Mouse (Mus musculus): Measurements from ENCODE around the gene Tnnt1. TPM values are rescaled to one million over a fixed set of nuclear protein-coding genes. Genes with fewer than 3 reads are reported as not detected.
A peak's percentile ranks its signal among the peaks of the same experiment; 100 is the strongest.

Gene Tnnt1
- polyA plus RNA-seq, 1 experiment from 2014 or later, result 3.6 TPM

DNA sequence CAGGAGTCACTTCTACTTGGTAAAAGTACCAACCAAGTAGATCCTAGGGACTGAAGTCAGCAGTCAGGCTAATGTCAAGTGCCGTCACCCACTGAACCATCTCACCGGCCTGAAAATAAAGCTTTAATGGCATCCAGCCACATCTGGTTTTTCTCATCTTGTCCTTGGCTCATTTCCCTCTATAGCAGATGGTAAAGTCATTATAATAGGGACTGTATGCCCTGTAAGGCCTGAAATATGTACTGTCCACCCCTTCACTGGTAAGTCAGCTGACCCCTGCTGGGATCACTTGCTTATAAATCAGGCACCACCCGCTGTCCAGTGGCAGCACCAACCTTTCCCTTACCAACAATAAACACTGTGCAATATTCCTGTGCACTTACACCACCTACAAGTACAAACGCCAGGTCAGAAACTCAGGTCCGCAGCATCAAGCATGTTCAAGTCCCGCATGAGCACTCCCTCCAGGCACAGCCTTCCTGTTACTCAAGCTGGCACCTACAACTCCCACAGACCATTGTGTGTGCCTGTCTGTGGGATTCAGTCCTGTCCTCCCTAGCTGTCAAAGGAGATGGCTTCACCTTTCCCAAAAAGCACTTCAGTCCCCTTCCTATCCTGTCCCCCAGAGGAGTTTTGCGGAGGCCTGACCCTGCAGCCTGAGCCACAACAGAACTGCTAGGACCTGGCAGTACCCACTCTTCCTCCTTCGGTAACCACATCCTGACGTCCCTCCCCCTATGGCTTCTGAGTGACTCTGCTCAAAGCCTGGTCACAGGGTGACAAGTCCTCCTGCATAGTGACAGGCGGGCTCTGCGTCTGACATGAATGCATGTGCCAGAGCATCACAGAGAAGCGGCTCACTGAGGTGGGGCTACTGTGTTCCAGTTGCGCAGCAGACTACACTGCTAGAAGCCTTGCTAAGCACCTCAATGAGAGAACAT lies 23.6 kb downstream of the Tnnt1 start:
- Histone ChIP-seq H3K9ac (ENCODE audit: low read depth, low read length) (no peak overlapping the region), H3K4me3 (ENCODE audit: low read depth, low read length) (no peak overlapping the region), H3K27ac (ENCODE audit: low read length) (no peak overlapping the region), H3K36me3 (ENCODE audit: control insufficient read depth, insufficient read depth, low read length) (peaks cover 23% of the 10 kb centered on the region), H3K4me2 (ENCODE audit: low read length) (no peak overlapping the region), H3K4me1 (ENCODE audit: control insufficient read depth, insufficient read depth, low read length) (peaks cover 2% of the 10 kb centered on the region; the same call in 1 of the 2 replicates), H3K27me3 (ENCODE audit: control insufficient read depth, insufficient read depth, low read depth, low read length) (no peaks in the 10 kb centered on the region), H3K9me3 (replicated peaks; ENCODE audit: control insufficient read depth, low read length, poor library complexity, severe bottlenecking) (no peaks in the 10 kb centered on the region)
- WGBS, result 91% methylated on average over 13 of the region's 13 CpGs
- ATAC-seq, result no peak

DNA sequence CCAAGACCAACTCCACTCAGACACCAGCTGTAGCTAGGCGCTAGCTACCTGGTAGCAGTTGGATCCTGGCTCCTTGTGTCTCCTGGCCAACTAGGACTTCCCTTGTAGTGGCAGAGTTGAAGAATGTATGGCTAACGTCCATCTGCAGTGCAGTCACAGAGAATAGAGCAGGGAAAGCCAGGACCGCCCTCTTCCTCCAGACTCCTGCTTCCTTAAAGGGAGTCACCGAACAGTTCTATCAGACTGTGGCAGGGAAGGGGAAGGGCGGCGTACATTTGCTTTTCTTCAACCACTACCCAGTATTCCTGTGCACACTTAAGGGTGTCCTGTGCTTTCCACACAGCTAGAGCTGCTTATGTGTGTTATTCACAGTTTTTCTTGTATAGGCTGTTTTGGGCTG lies 24.9 kb downstream of the Tnnt1 start:
- 85% methylated on average over 6 of the region's 6 CpGs for WGBS
- H3K9ac ChIP-seq (ENCODE audit: low read depth, low read length), result no peak overlapping the region
- no peak for ATAC-seq
- peaks cover 23% of the 10 kb centered on the region for H3K36me3 ChIP-seq (ENCODE audit: control insufficient read depth, insufficient read depth, low read length)
- H3K4me3 ChIP-seq (ENCODE audit: low read depth, low read length), result no peak overlapping the region
- H3K27me3 ChIP-seq (ENCODE audit: control insufficient read depth, insufficient read depth, low read depth, low read length), result no peaks in the 10 kb centered on the region
- H3K4me1 ChIP-seq (ENCODE audit: control insufficient read depth, insufficient read depth, low read length), result no peaks in the 10 kb centered on the region
- H3K9me3 ChIP-seq (replicated peaks; ENCODE audit: control insufficient read depth, low read length, poor library complexity, severe bottlenecking), result no peaks in the 10 kb centered on the region
- no peak overlapping the region for H3K27ac ChIP-seq (ENCODE audit: low read length)
- no peak overlapping the region for H3K4me2 ChIP-seq (ENCODE audit: low read length)

- no peak overlapping the region for H3K4me3 ChIP-seq (ENCODE audit: low read depth, low read length)
- no peak overlapping the region for H3K4me2 ChIP-seq (ENCODE audit: low read length)
- H3K9ac ChIP-seq (ENCODE audit: low read depth, low read length), result no peak overlapping the region
- peaks cover 47% of the 10 kb centered on the region for H3K36me3 ChIP-seq (ENCODE audit: control insufficient read depth, insufficient read depth, low read length)
- 87% methylated on average over 12 of the region's 12 CpGs for WGBS
- H3K4me1 ChIP-seq (ENCODE audit: control insufficient read depth, insufficient read depth, low read length), result peaks cover 14% of the 10 kb centered on the region
- ATAC-seq, result no peak
- no peak overlapping the region for H3K27ac ChIP-seq (ENCODE audit: low read length)
- H3K9me3 ChIP-seq (replicated peaks; ENCODE audit: control insufficient read depth, low read length, poor library complexity, severe bottlenecking), result no peaks in the 10 kb centered on the region
- H3K27me3 ChIP-seq (ENCODE audit: control insufficient read depth, insufficient read depth, low read depth, low read length), result peaks cover 2% of the 10 kb centered on the region
These were observed 33.9 kb downstream of the Tnnt1 start for GRCm38 (mm10) chr7:4482281-4482680.

DNA sequence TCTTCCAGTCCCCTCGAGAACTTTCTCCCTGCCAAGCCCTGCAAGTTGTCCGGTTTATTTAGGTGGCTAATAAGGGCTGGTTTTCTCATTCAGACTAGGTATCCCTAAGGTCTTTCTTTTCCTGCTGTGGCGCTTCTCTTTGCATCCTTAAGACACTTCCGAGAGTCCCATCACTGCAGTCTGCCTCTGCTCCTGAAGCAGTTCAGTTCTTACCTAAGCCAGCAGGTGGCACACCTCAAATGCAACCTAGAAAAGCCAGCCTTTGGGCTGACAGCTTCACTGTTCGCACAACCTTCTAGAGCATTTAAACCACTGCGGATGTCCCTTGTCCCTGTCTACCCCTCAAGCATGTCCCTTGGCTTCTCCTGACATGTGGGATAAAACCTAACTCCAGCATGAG lies 36.5 kb downstream of the Tnnt1 start:
- no peaks in the 10 kb centered on the region for H3K9me3 ChIP-seq (replicated peaks; ENCODE audit: control insufficient read depth, low read length, poor library complexity, severe bottlenecking)
- 33% methylated on average over 6 of the region's 6 CpGs for whole genome bisulfite sequencing
- ATAC-seq, result no peak
- H3K9ac ChIP-seq (ENCODE audit: low read depth, low read length), result no peak overlapping the region
- peaks cover 7% of the 10 kb centered on the region for H3K27me3 ChIP-seq (ENCODE audit: control insufficient read depth, insufficient read depth, low read depth, low read length)
- H3K4me1 ChIP-seq (ENCODE audit: control insufficient read depth, insufficient read depth, low read length), result peaks cover 14% of the 10 kb centered on the region
- peaks cover 31% of the 10 kb centered on the region for H3K36me3 ChIP-seq (ENCODE audit: control insufficient read depth, insufficient read depth, low read length)
- no peak overlapping the region for H3K4me3 ChIP-seq (ENCODE audit: low read depth, low read length)
- H3K4me2 ChIP-seq (ENCODE audit: low read length), result no peak overlapping the region
- no peak overlapping the region for H3K27ac ChIP-seq (ENCODE audit: low read length)

- WGBS, result 2% methylated on average over 16 of the region's 16 CpGs
- Histone ChIP-seq H3K4me3 (ENCODE audit: low read depth, low read length) (peak overlapping the region; percentile 46), H3K36me3 (ENCODE audit: control insufficient read depth, insufficient read depth, low read length) (peaks cover 23% of the 10 kb centered on the region), H3K4me1 (ENCODE audit: control insufficient read depth, insufficient read depth, low read length) (peaks cover 14% of the 10 kb centered on the region), H3K27ac (ENCODE audit: low read length) (peak overlapping the region; percentile 57; the same call in 1 of the 2 replicates), H3K9ac (ENCODE audit: low read depth, low read length) (peak overlapping the region; percentile 61), H3K9me3 (replicated peaks; ENCODE audit: control insufficient read depth, low read length, poor library complexity, severe bottlenecking) (no peaks in the 10 kb centered on the region), H3K27me3 (ENCODE audit: control insufficient read depth, insufficient read depth, low read depth, low read length) (peaks cover 12% of the 10 kb centered on the region), H3K4me2 (ENCODE audit: low read length) (peak overlapping the region; percentile 94)
- peak; percentile 14 for ATAC-seq
These were observed 37.3 kb downstream of the Tnnt1 start for GRCm38 (mm10) chr7:4478796-4479291.

GRCm38 (mm10) chr7:4478021-4478795 lies 38.0 kb downstream of the Tnnt1 start:
- Histone ChIP-seq H3K4me1 (ENCODE audit: control insufficient read depth, insufficient read depth, low read length) (peaks cover 14% of the 10 kb centered on the region), H3K27ac (ENCODE audit: low read length) (peak overlapping the region; percentile 57; the same call in 1 of the 2 replicates), H3K4me3 (ENCODE audit: low read depth, low read length) (peak overlapping the region; percentile 46), H3K36me3 (ENCODE audit: control insufficient read depth, insufficient read depth, low read length) (peaks cover 18% of the 10 kb centered on the region; the same call in 1 of the 2 replicates), H3K9ac (ENCODE audit: low read depth, low read length) (peak overlapping the region; percentile 61), H3K9me3 (replicated peaks; ENCODE audit: control insufficient read depth, low read length, poor library complexity, severe bottlenecking) (no peaks in the 10 kb centered on the region), H3K4me2 (ENCODE audit: low read length) (peak overlapping the region; percentile 94), H3K27me3 (ENCODE audit: control insufficient read depth, insufficient read depth, low read depth, low read length) (peaks cover 18% of the 10 kb centered on the region)
- WGBS, result under 1% methylated on average over 39 of the region's 39 CpGs
- peak; percentile 92 for ATAC-seq

GRCm38 (mm10) chr7:4473940-4474339 lies 42.2 kb downstream of the Tnnt1 start:
- Histone ChIP-seq H3K9ac (ENCODE audit: low read depth, low read length) (no peak overlapping the region), H3K4me2 (ENCODE audit: low read length) (no peak overlapping the region), H3K4me3 (ENCODE audit: low read depth, low read length) (no peak overlapping the region), H3K9me3 (replicated peaks; ENCODE audit: control insufficient read depth, low read length, poor library complexity, severe bottlenecking) (no peaks in the 10 kb centered on the region), H3K27ac (ENCODE audit: low read length) (no peak overlapping the region), H3K4me1 (ENCODE audit: control insufficient read depth, insufficient read depth, low read length) (peaks cover 17% of the 10 kb centered on the region), H3K36me3 (ENCODE audit: control insufficient read depth, insufficient read depth, low read length) (no peaks in the 10 kb centered on the region), H3K27me3 (ENCODE audit: control insufficient read depth, insufficient read depth, low read depth, low read length) (peaks cover 33% of the 10 kb centered on the region)
- no peak for ATAC-seq
- WGBS, result 10% methylated on average over 19 of the region's 19 CpGs

- Histone ChIP-seq H3K27ac (ENCODE audit: low read length) (0 out of 2 replicates have a peak overlapping the region, but pooled peaks have one; percentile 12), H3K4me3 (ENCODE audit: low read depth, low read length) (peak overlapping the region; percentile 50), H3K27me3 (ENCODE audit: control insufficient read depth, insufficient read depth, low read depth, low read length) (peaks cover 30% of the 10 kb centered on the region), H3K9me3 (replicated peaks; ENCODE audit: control insufficient read depth, low read length, poor library complexity, severe bottlenecking) (no peaks in the 10 kb centered on the region), H3K4me1 (ENCODE audit: control insufficient read depth, insufficient read depth, low read length) (peaks cover 7% of the 10 kb centered on the region; the same call in 1 of the 2 replicates), H3K4me2 (ENCODE audit: low read length) (peak overlapping the region; percentile 81), H3K9ac (ENCODE audit: low read depth, low read length) (peak overlapping the region; percentile 56), H3K36me3 (ENCODE audit: control insufficient read depth, insufficient read depth, low read length) (no peaks in the 10 kb centered on the region)
- under 1% methylated on average over 24 of the region's 24 CpGs for WGBS
- peak; percentile 88 for ATAC-seq
These were observed 45.0 kb downstream of the Tnnt1 start for GRCm38 (mm10) chr7:4471179-4471555.

Data from midbrain, embryonic 16.5 days (tissue).